Mouse (Mus musculus): ENCODE measurements around the gene Slc7a10. TPM values are rescaled to one million over a fixed set of nuclear protein-coding genes. Genes with fewer than 3 reads are reported as not detected.
"Not testable (repeated sequence)": the region's sequence is repeated elsewhere in the genome, so short reads cannot be mapped to it uniquely, and the experiment has no call there.

The Slc7a10 gene
- polyA plus RNA-seq, 1 experiment from 2014 or later: 6.2 TPM

GRCm38 (mm10) chr7:35220694-35221365 is 34.6 kb downstream of the Slc7a10 start:
- H3K4me3 ChIP-seq: no peak overlapping the region
- no peak for ATAC-seq (replicated peaks)
- H3K4me2 ChIP-seq (replicated peaks): no peak overlapping the region
- H3K36me3 ChIP-seq: no peaks in the 10 kb centered on the region
- peaks cover 3% of the 10 kb centered on the region; the same call in 1 of the 2 replicates for H3K4me1 ChIP-seq
- WGBS: 74% methylated on average over 9 of the region's 9 CpGs
- H3K27me3 ChIP-seq: no peaks in the 10 kb centered on the region
- no peaks in the 10 kb centered on the region for H3K9me3 ChIP-seq
- H3K27ac ChIP-seq (replicated peaks): no peak overlapping the region
- H3K9ac ChIP-seq (replicated peaks): no peak overlapping the region

GRCm38 (mm10) chr7:35230333-35230732 is 44.1 kb downstream of the Slc7a10 start:
- Histone ChIP-seq H3K36me3 (no peaks in the 10 kb centered on the region), H3K27ac (replicated peaks) (no peak overlapping the region)
- WGBS: 74% methylated on average over 3 of the region's 3 CpGs

GRCm38 (mm10) chr7:35232796-35233455 is 46.7 kb downstream of the Slc7a10 start:
- H3K27me3 ChIP-seq: no peaks in the 10 kb centered on the region
- 35% methylated on average over 13 of the region's 13 CpGs for WGBS
- peaks cover 16% of the 10 kb centered on the region; the same call in 1 of the 2 replicates for H3K4me1 ChIP-seq
- H3K36me3 ChIP-seq: no peaks in the 10 kb centered on the region
- H3K4me3 ChIP-seq: no peak overlapping the region
- H3K9ac ChIP-seq (replicated peaks): no peak overlapping the region
- ATAC-seq (replicated peaks): no peak
- H3K27ac ChIP-seq (replicated peaks): no peak overlapping the region
- H3K4me2 ChIP-seq (replicated peaks): no peak overlapping the region
- H3K9me3 ChIP-seq: no peaks in the 10 kb centered on the region

More at GRCm38 (mm10) chr7:35230333-35230732, 44.1 kb downstream of the Slc7a10 start:
- Histone ChIP-seq H3K9me3 (no peaks in the 10 kb centered on the region), H3K4me2 (replicated peaks) (no peak overlapping the region), H3K9ac (replicated peaks) (no peak overlapping the region), H3K4me3 (no peak overlapping the region), H3K27me3 (no peaks in the 10 kb centered on the region), H3K4me1 (peaks cover 10% of the 10 kb centered on the region; the same call in 1 of the 2 replicates)
- no peak for ATAC-seq (replicated peaks)

DNA sequence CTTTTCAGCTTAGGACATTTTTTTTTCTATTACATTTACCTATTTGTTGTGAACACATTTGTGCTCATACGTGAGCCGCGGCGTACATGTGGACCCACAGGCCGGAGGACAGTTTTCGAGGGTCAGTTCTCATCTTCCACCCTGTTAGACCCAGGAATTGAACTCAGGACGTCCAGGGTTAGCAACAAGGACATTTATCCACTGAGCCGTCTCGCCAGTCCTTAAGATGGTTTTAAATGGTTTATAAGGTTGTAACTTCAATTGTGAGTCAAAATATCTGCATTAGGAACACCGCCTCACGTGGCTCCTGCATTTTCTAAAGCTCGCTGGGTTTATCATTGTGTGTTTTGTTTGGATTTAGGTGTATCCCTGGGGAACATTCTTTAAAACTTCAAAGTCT is 47.7 kb downstream of the Slc7a10 start:
- 38% methylated on average over 12 of the region's 12 CpGs for WGBS
- no peaks in the 10 kb centered on the region for H3K9me3 ChIP-seq
- no peak for ATAC-seq (replicated peaks)
- no peaks in the 10 kb centered on the region for H3K27me3 ChIP-seq
- peaks cover 16% of the 10 kb centered on the region; the same call in 1 of the 2 replicates for H3K4me1 ChIP-seq
- H3K4me2 ChIP-seq (replicated peaks): peak overlapping the region; percentile 42
- H3K27ac ChIP-seq (replicated peaks): peak overlapping the region; percentile 95
- H3K9ac ChIP-seq (replicated peaks): peak overlapping the region; percentile 50
- H3K36me3 ChIP-seq: no peaks in the 10 kb centered on the region
- H3K4me3 ChIP-seq: peak overlapping the region; percentile 59

- Histone ChIP-seq H3K27ac (replicated peaks) (peak overlapping the region; percentile 95), H3K4me3 (peak overlapping the region; percentile 59), H3K9me3 (no peaks in the 10 kb centered on the region), H3K9ac (replicated peaks) (peak overlapping the region; percentile 60), H3K4me1 (peaks cover 16% of the 10 kb centered on the region; the same call in 1 of the 2 replicates), H3K4me2 (replicated peaks) (peak overlapping the region; percentile 42), H3K36me3 (no peaks in the 10 kb centered on the region), H3K27me3 (no peaks in the 10 kb centered on the region)
- under 1% methylated on average over 45 of the region's 45 CpGs for WGBS
- peak; percentile 95 for ATAC-seq (replicated peaks)
Observed at GRCm38 (mm10) chr7:35234361-35235245, 48.4 kb downstream of the Slc7a10 start.

DNA sequence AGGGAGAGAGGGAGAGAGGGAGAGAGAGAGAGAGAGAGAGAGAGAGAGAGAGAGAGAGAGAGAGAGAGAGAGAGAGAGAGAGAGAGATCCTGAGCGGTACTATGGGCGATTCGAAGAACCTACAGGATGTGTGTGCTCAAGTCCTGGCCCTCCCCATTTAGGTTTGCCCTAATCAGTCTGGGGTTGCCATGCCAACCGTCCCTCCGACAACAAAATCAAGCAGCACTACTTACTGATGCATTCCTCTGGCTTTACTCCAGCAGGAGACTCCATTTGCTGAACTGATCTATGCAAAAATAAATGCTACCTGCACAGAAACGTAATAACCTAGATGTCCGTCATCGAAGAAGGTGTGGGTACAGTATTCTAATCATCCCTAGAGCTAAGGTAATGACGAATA is 49.1 kb downstream of the Slc7a10 start:
- H3K9ac ChIP-seq (replicated peaks): peak overlapping the region; percentile 44; the same call in 1 of the 2 replicates
- 16% methylated on average over 9 of the region's 9 CpGs for WGBS
- ATAC-seq (replicated peaks): peak; percentile 80
- H3K4me1 ChIP-seq: peaks cover 16% of the 10 kb centered on the region; the same call in 1 of the 2 replicates
- no peaks in the 10 kb centered on the region for H3K9me3 ChIP-seq
- peak overlapping the region; percentile 54 for H3K4me2 ChIP-seq (replicated peaks)
- H3K36me3 ChIP-seq: no peaks in the 10 kb centered on the region
- peak overlapping the region; percentile 95 for H3K27ac ChIP-seq (replicated peaks)
- peak overlapping the region; percentile 59 for H3K4me3 ChIP-seq
- H3K27me3 ChIP-seq: no peaks in the 10 kb centered on the region

- H3K4me3 ChIP-seq; H3K27ac ChIP-seq (replicated peaks); H3K36me3 ChIP-seq; H3K4me2 ChIP-seq (replicated peaks); H3K9ac ChIP-seq (replicated peaks); ATAC-seq (replicated peaks); H3K27me3 ChIP-seq; H3K9me3 ChIP-seq: not testable (repeated sequence)
- WGBS: 66% methylated on average over 3 of the region's 3 CpGs
- peaks cover 16% of the 10 kb centered on the region; the same call in 1 of the 2 replicates for H3K4me1 ChIP-seq
Observed at GRCm38 (mm10) chr7:35237935-35238334, 51.8 kb downstream of the Slc7a10 start.

Other genes with a start within 250 kb of the Slc7a10 start
- 54.0 and 54.6 TPM in 2 replicates for gene Cebpg, start 129.8 kb upstream of the Slc7a10 start, polyA plus RNA-seq (2015; fragmentation: Nextera tagmentation; extraction: Ambion mirVana)
- 0.64 and 0.66 TPM in 2 replicates for gene Cebpa, start 67.1 kb upstream of the Slc7a10 start, polyA plus RNA-seq (2015; fragmentation: Nextera tagmentation; extraction: Ambion mirVana)
- 25.3 and 26.4 TPM in 2 replicates for gene Lrp3, start 29.1 kb downstream of the Slc7a10 start, polyA plus RNA-seq (2015; fragmentation: Nextera tagmentation; extraction: Ambion mirVana)
- gene Gpatch1, start 132.1 kb downstream of the Slc7a10 start, polyA plus RNA-seq (2015; fragmentation: Nextera tagmentation; extraction: Ambion mirVana): 22.8 and 25.2 TPM in 2 replicates
- 0.95 and 1.3 TPM in 2 replicates for gene Rhpn2, start 147.8 kb downstream of the Slc7a10 start, polyA plus RNA-seq (2015; fragmentation: Nextera tagmentation; extraction: Ambion mirVana)
- gene Faap24, start 210.5 kb downstream of the Slc7a10 start, polyA plus RNA-seq (2015; fragmentation: Nextera tagmentation; extraction: Ambion mirVana): 21.3 and 24.6 TPM in 2 replicates
- gene Cep89, start 210.7 kb downstream of the Slc7a10 start, polyA plus RNA-seq (2015; fragmentation: Nextera tagmentation; extraction: Ambion mirVana): 39.4 and 42.2 TPM in 2 replicates